Mouse (Mus musculus) mouse trophoblast stem cell (cell line): ENCODE results near the gene Hps6.
"Not testable (repeated sequence)": the region's sequence is repeated elsewhere in the genome, so short reads cannot be mapped to it uniquely, and the experiment has no call there.

Experiments used
- in situ Hi-C, 2 experiments: fragments of 300-500 bp; cut with MseI, MboI; formaldehyde crosslinking; loops; 2 replicates in 1 of 2; 3 replicates in 1 of 2; pipeline ENCODE4 v1.15.1; 2025

The Hps6 gene

DNA sequence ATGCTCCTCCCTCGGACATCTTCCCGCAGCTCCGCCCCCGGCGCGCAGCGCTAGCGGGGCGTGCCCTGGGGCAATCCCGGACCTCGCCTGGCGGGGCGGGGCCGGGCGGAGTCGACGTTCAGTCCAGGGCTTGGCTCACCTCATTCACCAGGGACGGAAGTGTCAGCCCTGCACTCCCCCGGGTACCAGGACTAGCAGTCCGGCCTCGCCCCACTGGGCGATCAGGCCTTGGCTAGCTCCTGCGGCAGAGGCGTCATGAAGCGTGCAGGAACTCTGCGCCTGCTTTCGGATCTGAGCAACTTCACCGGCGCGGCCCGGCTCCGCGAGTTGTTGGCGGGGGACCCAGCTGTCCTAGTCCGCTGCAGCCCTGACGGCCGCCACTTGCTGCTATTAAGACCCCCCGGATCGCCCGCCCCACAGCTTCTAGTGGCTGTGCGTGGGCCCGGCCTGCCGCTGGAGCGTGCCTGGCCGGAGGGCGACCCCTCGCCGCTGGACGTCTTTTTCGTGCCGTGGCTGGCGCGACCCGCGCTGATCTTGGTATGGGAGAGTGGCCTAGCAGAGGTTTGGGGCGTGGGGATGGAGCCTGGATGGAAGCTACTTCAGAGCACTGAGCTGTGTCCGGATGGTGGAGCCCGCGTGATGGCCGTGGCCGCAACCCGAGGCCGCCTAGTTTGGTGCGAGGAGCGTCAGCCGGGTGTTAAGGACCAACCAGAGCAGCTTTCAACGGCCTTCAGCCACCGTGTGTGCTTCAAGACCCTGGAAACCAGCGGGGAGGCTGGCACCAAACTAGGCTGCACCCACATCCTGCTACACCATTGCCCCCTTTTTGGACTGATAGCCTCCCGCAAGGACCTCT lies at the start of gene Hps6:
TSS of gene Hps6 (plus strand) at position 138 of the 856 bp plus-strand sequence.
- in situ Hi-C loops, result no loop called here

- in situ Hi-C loops, result no loop called here
Observed at GRCm38 (mm10) chr19:45956736-45957135, 46.6 kb upstream of the Hps6 start.

- in situ Hi-C loops, result no loop called here
Observed at GRCm38 (mm10) chr19:45960770-45961169, 42.5 kb upstream of the Hps6 start.

DNA sequence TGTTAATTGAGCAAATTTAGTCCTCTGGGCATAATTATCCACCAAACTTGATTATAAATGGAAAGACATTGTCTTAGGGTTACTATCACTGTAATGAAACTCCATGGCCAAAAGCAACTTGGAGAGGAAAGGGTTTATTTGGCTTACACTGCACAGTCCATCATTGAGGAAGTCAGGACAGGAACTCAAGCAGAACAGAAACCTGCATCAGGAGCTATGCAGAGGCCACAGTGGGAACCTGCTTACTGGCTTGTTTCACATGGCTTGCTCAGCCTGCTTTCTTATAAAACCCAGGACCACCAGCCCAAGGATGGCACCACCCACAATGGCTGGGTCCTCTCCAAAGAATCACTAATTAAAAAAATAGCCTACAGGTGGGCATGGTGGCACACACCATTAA lies 18.9 kb upstream of the Hps6 start:
- in situ Hi-C loops, result no loop called here

- in situ Hi-C loops, result no loop called here
Observed at GRCm38 (mm10) chr19:45988238-45988637, 15.1 kb upstream of the Hps6 start.

DNA sequence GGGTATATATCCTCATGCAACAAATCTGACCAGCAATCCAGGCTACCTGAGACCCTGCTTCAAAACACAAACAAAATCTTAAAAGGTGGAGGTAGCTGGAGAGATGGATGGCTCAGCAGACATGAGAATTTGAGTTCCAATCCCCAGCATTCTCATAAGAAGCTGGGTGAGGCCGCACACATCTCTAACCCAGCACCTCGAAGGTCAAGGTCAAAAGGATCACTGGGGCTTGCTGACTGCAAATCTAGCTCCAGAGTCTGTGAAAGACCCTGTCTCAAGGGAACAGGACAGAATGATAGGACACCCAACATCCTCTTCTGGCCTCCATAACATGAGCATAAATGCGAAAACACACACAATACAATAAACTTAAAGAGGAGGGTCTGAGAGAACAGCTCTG lies 12.1 kb upstream of the Hps6 start:
- in situ Hi-C loops, result no loop called here

GRCm38 (mm10) chr19:45993441-45993840 lies 9.9 kb upstream of the Hps6 start:
- in situ Hi-C loops, result not testable (repeated sequence)

DNA sequence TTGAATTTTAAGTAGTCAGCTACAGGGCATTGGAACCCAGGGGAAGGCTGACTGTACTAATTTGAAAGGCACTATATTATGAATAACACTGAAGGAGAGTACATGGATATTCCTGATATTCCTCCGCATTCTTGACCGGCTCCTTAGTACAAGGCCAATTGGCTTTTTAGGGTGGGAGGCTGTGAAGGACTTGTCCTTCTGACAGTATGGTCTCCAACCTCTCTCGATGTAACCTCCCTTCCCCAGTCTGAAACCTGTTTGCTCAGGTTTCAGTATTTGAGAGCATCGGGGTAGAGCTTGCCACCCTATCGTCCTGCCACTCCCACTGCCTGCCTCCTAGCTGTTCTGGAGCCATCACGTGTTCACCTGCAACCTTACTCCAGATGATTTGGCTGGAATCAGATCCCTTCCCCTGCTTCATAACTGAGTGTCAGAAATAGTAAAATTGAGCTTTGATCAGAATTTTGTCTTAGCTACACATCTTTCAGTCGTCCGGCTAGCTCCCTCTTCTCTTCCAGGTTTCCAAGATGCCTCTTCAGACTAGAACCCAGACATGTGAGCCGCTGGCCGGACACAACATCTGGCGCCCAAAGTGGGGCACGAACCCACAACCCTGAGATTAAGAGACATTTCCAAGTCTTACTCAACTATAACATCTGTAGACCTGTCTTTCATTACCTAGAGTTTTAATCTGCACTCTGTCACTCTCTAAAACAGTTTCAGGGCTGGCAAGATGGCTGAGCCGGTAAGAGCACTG lies 9.1 kb upstream of the Hps6 start:
- in situ Hi-C loops, result no loop called here

- in situ Hi-C loops, result no loop called here
Observed at GRCm38 (mm10) chr19:45997365-45997764, 5.9 kb upstream of the Hps6 start.

DNA sequence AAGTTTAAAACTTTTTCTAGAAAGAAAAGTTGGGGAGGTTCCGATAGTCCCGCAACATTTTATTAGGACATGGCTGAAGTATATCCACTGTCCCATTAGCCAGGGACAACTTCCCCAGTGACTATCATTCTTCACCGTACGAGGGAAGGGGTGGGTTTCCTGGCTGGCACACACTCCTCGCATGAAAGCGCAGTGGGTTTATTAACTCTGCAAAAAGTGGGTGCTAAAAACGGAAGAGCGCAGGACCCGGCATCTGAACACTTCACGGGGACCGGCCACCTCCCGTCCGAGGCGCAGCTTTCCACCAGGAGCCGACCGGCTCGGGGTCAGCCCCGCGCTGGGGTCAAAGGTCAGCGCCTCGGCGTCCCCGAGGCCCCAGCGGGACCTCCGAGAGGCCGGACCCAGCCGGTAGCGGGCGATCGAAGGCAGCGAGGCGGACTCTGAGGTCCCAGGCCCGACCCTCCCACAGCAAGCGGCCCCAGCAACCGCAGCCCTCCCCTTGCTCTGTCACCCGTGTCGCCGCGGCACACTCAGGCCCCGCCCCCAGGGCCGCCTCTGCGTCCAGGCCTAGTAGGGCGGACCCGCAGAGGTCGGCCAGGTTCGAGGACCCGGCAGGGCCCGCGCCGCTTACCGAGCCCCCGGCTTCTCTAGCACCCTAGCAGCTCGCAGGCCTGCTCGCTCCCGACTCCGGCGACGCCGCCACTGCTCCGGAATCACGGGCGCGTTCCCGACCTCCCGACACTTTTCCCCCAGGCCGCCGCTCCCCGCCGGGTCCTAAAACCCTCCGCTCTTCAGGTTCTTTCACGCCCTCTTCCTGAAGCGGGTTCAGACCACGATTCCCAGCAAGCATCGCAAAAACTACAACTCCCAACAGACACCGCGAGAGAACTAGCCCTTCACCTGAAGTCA lies 5.3 kb upstream of the Hps6 start, which contains the start of gene Armh3:
TSS of gene Armh3 (minus strand) at position 704 of the 909 bp plus-strand sequence.
- in situ Hi-C loops, result no loop called here

DNA sequence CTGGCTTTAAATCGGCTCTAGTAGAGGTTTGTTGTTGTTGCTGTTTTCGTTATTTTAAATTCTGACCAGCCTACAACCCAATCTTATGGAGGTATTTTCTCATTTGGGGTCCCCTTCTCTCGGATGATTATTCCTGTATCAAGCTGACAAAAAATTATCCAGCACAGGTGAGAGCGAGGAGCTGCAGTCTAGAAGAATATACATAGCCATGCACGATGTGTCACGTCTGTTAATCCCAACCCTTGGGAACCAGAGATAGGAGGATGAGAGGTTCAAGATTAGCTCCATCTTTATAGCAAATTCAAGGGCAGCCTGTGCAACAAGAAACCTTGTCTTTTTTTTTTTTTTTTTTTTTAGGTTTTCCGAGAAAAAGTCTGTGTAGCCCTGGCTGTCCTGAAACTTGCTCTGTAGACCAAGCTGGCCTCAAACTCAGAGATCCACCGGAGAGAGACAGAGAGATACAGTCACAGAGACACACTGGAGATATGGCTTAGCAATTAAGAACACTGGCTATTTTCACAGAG lies 4.6 kb upstream of the Hps6 start:
- in situ Hi-C loops, result no loop called here

DNA sequence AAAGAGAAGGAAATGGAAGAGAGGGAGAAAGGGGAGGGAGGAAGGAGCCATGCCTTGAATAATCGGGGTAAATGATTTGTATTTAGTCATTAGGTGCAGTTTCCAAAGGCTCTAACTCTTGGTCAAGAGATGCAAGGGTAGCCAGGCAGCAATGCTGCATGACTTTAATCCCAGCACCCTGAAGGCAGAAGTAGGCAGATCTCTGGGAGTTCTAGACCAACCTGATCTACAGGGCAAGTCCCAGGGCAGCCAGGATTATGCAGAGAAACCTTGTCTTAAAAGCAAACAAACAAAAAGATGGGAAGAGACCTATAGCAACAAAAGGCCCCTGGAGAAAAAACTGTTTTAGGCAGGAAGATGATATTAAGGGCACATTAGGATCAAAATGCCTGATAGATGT lies 3.9 kb upstream of the Hps6 start:
- in situ Hi-C loops, result no loop called here

GRCm38 (mm10) chr19:46002279-46002678 lies 1.0 kb upstream of the Hps6 start:
- in situ Hi-C loops, result no loop called here

DNA sequence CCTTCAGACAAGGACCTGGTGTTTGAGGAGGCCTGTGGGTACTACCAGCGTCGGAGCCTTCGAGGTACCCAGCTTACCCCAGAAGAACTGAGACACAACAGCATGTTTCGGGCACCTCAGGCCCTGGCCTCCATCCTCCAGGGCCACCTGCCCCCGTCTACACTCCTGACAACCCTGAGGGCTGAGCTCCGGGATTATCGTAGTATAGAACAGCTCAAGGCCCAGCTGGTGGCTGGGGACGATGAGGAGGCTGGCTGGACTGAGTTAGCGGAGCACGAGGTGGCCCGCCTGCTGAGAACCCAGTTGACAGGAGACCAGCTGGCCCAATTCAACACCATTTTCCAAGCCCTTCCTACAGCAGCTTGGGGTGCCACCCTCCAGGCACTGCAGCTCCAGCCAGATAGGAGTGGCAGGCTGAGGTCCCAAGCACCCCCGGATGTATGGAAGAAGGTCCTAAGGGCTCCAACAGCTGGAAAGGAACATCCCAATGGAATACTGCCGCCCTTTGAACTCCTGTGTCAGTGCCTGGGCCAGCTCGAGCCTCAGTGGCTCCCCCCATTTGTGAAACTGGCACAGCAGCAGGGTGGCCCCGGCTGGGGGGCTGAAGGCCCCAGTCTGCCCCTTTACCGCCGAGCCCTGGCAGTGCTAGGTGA lies 1.6 kb downstream of the Hps6 start:
- in situ Hi-C loops, result no loop called here

- in situ Hi-C loops, result no loop called here
Observed at GRCm38 (mm10) chr19:46005680-46006079, 2.4 kb downstream of the Hps6 start.

GRCm38 (mm10) chr19:46014572-46015178 lies 11.4 kb downstream of the Hps6 start:
- in situ Hi-C loops, result loop anchor here in 1 of 2 experiments (10.0 kb wide), 1 partner anchor 200 kb away; the partner anchor contains the start of gene Kcnip2

DNA sequence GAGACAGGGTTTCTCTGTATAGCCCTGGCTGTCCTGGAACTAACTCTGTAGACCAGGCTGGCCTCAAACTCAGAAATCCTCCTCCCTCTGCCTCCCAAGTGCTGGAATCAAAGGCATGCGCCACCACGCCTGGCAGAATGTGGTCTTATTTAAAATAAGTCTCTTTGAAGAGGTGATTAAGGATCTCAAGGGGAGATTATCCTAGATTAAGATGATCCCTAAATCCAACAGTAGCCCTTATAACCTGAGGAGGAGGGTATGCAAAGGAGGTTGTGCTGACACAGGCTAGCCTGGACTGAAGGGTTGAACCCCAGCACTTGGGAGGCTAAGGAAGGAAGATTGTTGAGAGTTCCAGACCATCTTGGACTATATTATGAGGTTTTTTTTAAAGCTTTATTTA lies 12.7 kb downstream of the Hps6 start:
- in situ Hi-C loops, result loop anchor here in 1 of 2 experiments (10.0 kb wide), 1 partner anchor 201 kb away; the partner anchor contains the start of gene Kcnip2

GRCm38 (mm10) chr19:46024959-46025358 lies 21.7 kb downstream of the Hps6 start:
- in situ Hi-C loops, result no loop called here

DNA sequence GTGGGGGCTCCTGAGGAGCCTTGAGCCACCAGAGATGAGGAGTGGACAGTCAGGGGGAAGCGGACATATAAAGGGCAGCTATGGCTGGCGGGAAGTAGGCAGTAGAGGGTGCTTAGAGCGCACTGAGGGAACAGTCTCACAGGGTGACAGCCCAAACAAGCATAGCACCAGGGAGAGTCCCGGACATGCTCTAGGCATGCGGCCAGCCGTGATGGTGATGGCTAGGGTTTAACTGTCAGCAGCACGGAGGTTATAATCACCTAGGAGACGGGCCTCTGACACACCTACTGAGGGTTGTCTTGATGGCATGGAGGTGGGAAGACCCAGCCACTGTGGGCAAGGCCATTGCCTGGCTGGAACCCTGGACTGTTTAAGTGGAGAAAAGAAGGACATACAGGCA lies 23.3 kb downstream of the Hps6 start:
- in situ Hi-C loops, result no loop called here

DNA sequence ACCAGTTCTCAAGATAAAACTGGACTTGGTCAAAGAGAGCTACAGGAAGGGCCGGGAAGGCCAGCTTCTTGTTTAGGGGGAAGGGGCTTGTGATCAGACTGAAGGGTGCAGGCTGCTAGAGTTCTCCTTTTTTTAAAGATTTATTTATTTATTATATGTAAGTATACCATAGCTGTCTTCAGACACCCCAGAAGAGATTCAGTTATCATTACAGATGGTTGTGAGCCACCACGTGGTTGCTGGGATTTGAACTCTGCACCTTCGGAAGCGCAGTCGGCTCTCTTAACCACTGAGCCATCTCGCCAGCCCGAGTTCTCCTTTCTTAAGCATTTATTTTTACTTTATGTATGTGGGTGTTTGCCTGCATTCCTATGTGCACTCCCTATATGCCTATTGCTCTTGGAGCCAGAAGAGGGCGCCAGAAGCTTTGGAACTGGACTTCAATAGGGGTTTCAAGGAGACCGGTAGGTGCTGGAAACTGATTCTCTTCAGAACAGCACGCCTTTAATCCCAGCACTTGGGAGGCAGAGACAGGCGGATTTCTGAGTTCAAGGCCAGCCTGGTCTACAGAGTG lies 25.5 kb downstream of the Hps6 start:
- in situ Hi-C loops, result no loop called here
